Mouse (Mus musculus) limb, embryonic 12.5 days (tissue): ENCODE data around the gene Pcx. TPM values are rescaled to one million over a fixed set of nuclear protein-coding genes. Genes with fewer than 3 reads are reported as not detected.

Experiments
- ATAC-seq: fragments of 200-750 bp; cut with Nextera tagmentation; 2 replicates; pipeline ENCODE4 v1.8.0; 2017; ENCODE audit warnings: low read depth, moderate TSS enrichment; ENCODE audit not compliant: insufficient number of reproducible peaks, insufficient read depth, low FRiP score, low TSS enrichment
- H3K27ac ChIP-seq: fragments of 300-500 bp; sonication (generic); 2 replicates; pipeline ENCODE4 v1.5.1; 2016; ENCODE audit warnings: mild to moderate bottlenecking, moderate library complexity
- H3K27me3 ChIP-seq: fragments of 300-500 bp; sonication (generic); 2 replicates; pipeline ENCODE4 v1.6.1; 2016; ENCODE audit warnings: mild to moderate bottlenecking, moderate library complexity
- H3K36me3 ChIP-seq: fragments of 300-500 bp; sonication (generic); 2 replicates; pipeline ENCODE4 v1.6.1; 2016; ENCODE audit warnings: mild to moderate bottlenecking, moderate library complexity
- H3K4me1 ChIP-seq: fragments of 300-500 bp; sonication (generic); replicated peaks from 2 replicates; pipeline ENCODE4 v1.6.1; 2016
- H3K4me2 ChIP-seq: fragments of 300-500 bp; sonication (generic); 2 replicates; pipeline ENCODE4 v1.6.1; 2016; ENCODE audit warnings: mild to moderate bottlenecking, moderate library complexity
- H3K4me3 ChIP-seq: fragments of 300-500 bp; sonication (generic); replicated peaks from 2 replicates; pipeline ENCODE4 v1.5.1; 2016; ENCODE audit warnings: mild to moderate bottlenecking
- H3K9ac ChIP-seq: fragments of 300-500 bp; sonication (generic); replicated peaks from 2 replicates; pipeline ENCODE4 v1.6.1; 2016; ENCODE audit warnings: mild to moderate bottlenecking, moderate library complexity
- H3K9me3 ChIP-seq: fragments of 300-500 bp; sonication (generic); 2 replicates; pipeline ENCODE4 v1.6.1; 2016; ENCODE audit warnings: mild to moderate bottlenecking, moderate library complexity
- WGBS: fragments of 180-500 bp; shearing (Covaris S2); methylation state at CpG from one replicate; pipeline ENCODE4 v1.1.7; 2016; 5-methylcytosine and 5-hydroxymethylcytosine counted together
- polyA plus RNA-seq: library from polyadenylated mRNA; unstranded; fragments of >200 nt; fragmentation: Nextera tagmentation; extraction: Ambion mirVana; gene quantifications from 2 replicates; pipeline ENCODE4 v1.2.1, GENCODE M21; 2016

The Pcx gene
- 20.6 and 24.0 TPM in 2 replicates for polyA plus RNA-seq

GRCm38 (mm10) chr19:4509986-4510963 is at the start of gene Pcx:
Gene Pcx (plus strand): TSS chr19:4510472.
- H3K36me3 ChIP-seq, result no peaks in the 10 kb centered on the region
- peaks cover 18% of the 10 kb centered on the region for H3K4me1 ChIP-seq
- peak within 1 kb of the TSS; percentile 72 for H3K4me3 ChIP-seq
- H3K9ac ChIP-seq, result peak within 1 kb of the TSS; percentile 61
- H3K27me3 ChIP-seq, result peaks cover 15% of the 10 kb centered on the region; the same call in 1 of the 2 replicates
- ATAC-seq, result peak; percentile 100
- H3K4me2 ChIP-seq, result peak within 1 kb of the TSS; percentile 91
- under 1% methylated on average over 82 of the region's 82 CpGs for WGBS
- H3K9me3 ChIP-seq, result no peaks in the 10 kb centered on the region
- no peak within 1 kb of the TSS for H3K27ac ChIP-seq

GRCm38 (mm10) chr19:4461981-4462380 is 48.3 kb upstream of the Pcx start:
- WGBS, result 87% methylated on average over 8 of the region's 8 CpGs
- Histone ChIP-seq H3K36me3 (no peaks in the 10 kb centered on the region), H3K4me1 (no peaks in the 10 kb centered on the region)

GRCm38 (mm10) chr19:4464666-4465065 is 45.6 kb upstream of the Pcx start:
- Histone ChIP-seq H3K9me3 (no peaks in the 10 kb centered on the region), H3K9ac (no peak overlapping the region), H3K27me3 (no peaks in the 10 kb centered on the region), H3K36me3 (no peaks in the 10 kb centered on the region), H3K4me3 (no peak overlapping the region), H3K27ac (no peak overlapping the region), H3K4me1 (no peaks in the 10 kb centered on the region), H3K4me2 (no peak overlapping the region)
- ATAC-seq, result no peak
- WGBS, result 84% methylated on average over 4 of the region's 4 CpGs

More at GRCm38 (mm10) chr19:4461981-4462380, 48.3 kb upstream of the Pcx start:
- Histone ChIP-seq H3K27me3 (no peaks in the 10 kb centered on the region; the same call in 1 of the 2 replicates), H3K27ac (no peak overlapping the region), H3K9ac (no peak overlapping the region), H3K4me2 (no peak overlapping the region), H3K9me3 (no peaks in the 10 kb centered on the region), H3K4me3 (no peak overlapping the region)
- ATAC-seq, result no peak

- 35% methylated on average over 5 of the region's 5 CpGs for WGBS
- no peak overlapping the region for H3K9ac ChIP-seq
- no peak overlapping the region for H3K4me2 ChIP-seq
- no peaks in the 10 kb centered on the region for H3K9me3 ChIP-seq
- H3K27ac ChIP-seq, result no peak overlapping the region
- no peak overlapping the region for H3K4me3 ChIP-seq
- H3K36me3 ChIP-seq, result no peaks in the 10 kb centered on the region
- H3K27me3 ChIP-seq, result peaks cover 4% of the 10 kb centered on the region; the same call in 1 of the 2 replicates
- no peak for ATAC-seq
- no peaks in the 10 kb centered on the region for H3K4me1 ChIP-seq
Measured at GRCm38 (mm10) chr19:4468363-4468762, 41.9 kb upstream of the Pcx start.

- whole genome bisulfite sequencing, result 91% methylated on average over 5 of the region's 5 CpGs
- H3K27me3 ChIP-seq, result peaks cover 50% of the 10 kb centered on the region
- H3K36me3 ChIP-seq, result no peaks in the 10 kb centered on the region
- ATAC-seq, result no peak
- no peak overlapping the region for H3K9ac ChIP-seq
- H3K4me2 ChIP-seq, result no peak overlapping the region
- H3K4me3 ChIP-seq, result no peak overlapping the region
- peaks cover 9% of the 10 kb centered on the region for H3K4me1 ChIP-seq
- no peaks in the 10 kb centered on the region for H3K9me3 ChIP-seq
- H3K27ac ChIP-seq, result no peak overlapping the region
Measured at GRCm38 (mm10) chr19:4473549-4473948, 36.7 kb upstream of the Pcx start.

GRCm38 (mm10) chr19:4474739-4475138 is 35.5 kb upstream of the Pcx start:
- H3K9ac ChIP-seq, result no peak overlapping the region
- ATAC-seq, result no peak
- 47% methylated on average over 3 of the region's 3 CpGs for WGBS
- H3K4me3 ChIP-seq, result no peak overlapping the region
- no peak overlapping the region for H3K27ac ChIP-seq
- H3K36me3 ChIP-seq, result no peaks in the 10 kb centered on the region
- no peaks in the 10 kb centered on the region for H3K9me3 ChIP-seq
- peaks cover 9% of the 10 kb centered on the region for H3K4me1 ChIP-seq
- H3K27me3 ChIP-seq, result peaks cover 59% of the 10 kb centered on the region
- no peak overlapping the region for H3K4me2 ChIP-seq

GRCm38 (mm10) chr19:4475224-4475925 is 34.9 kb upstream of the Pcx start:
- no peak overlapping the region for H3K9ac ChIP-seq
- H3K27me3 ChIP-seq, result peaks cover 64% of the 10 kb centered on the region
- H3K9me3 ChIP-seq, result no peaks in the 10 kb centered on the region
- H3K36me3 ChIP-seq, result no peaks in the 10 kb centered on the region
- WGBS, result 81% methylated on average over 11 of the region's 11 CpGs
- no peak overlapping the region for H3K4me2 ChIP-seq
- H3K27ac ChIP-seq, result no peak overlapping the region
- H3K4me1 ChIP-seq, result peaks cover 9% of the 10 kb centered on the region
- no peak overlapping the region for H3K4me3 ChIP-seq
- no peak for ATAC-seq

GRCm38 (mm10) chr19:4476601-4477257 is 33.5 kb upstream of the Pcx start:
- H3K9ac ChIP-seq, result peak overlapping the region; percentile 59
- H3K4me3 ChIP-seq, result peak overlapping the region; percentile 58
- under 1% methylated on average over 70 of the region's 70 CpGs for WGBS
- H3K36me3 ChIP-seq, result no peaks in the 10 kb centered on the region
- H3K4me2 ChIP-seq, result peak overlapping the region; percentile 96
- H3K4me1 ChIP-seq, result peaks cover 9% of the 10 kb centered on the region
- H3K27me3 ChIP-seq, result peaks cover 64% of the 10 kb centered on the region
- no peaks in the 10 kb centered on the region for H3K9me3 ChIP-seq
- no peak overlapping the region for H3K27ac ChIP-seq
- ATAC-seq, result peak; percentile 45; the same call in 1 of the 2 replicates

GRCm38 (mm10) chr19:4477345-4478189 is 32.7 kb upstream of the Pcx start, which contains the start of gene Syt12:
Gene Syt12 (minus strand): TSS chr19:4477447.
- H3K27me3 ChIP-seq, result peaks cover 68% of the 10 kb centered on the region
- H3K9me3 ChIP-seq, result no peaks in the 10 kb centered on the region
- H3K27ac ChIP-seq, result no peak within 1 kb of the TSS
- H3K4me2 ChIP-seq, result peak within 1 kb of the TSS; percentile 96
- H3K4me3 ChIP-seq, result peak within 1 kb of the TSS; percentile 58
- WGBS, result 33% methylated on average over 21 of the region's 21 CpGs
- H3K36me3 ChIP-seq, result no peaks in the 10 kb centered on the region
- ATAC-seq, result no peak
- H3K9ac ChIP-seq, result peak within 1 kb of the TSS; percentile 59
- peaks cover 9% of the 10 kb centered on the region for H3K4me1 ChIP-seq

- Histone ChIP-seq H3K9ac (no peak overlapping the region), H3K4me3 (no peak overlapping the region), H3K27ac (no peak overlapping the region), H3K9me3 (no peaks in the 10 kb centered on the region), H3K4me1 (peaks cover 9% of the 10 kb centered on the region), H3K4me2 (no peak overlapping the region), H3K27me3 (peaks cover 64% of the 10 kb centered on the region), H3K36me3 (no peaks in the 10 kb centered on the region)
- no peak for ATAC-seq
- WGBS, result 40% methylated on average over 1 of the region's 1 CpGs
Measured at GRCm38 (mm10) chr19:4478190-4478516, 32.1 kb upstream of the Pcx start.
